Comparison of ENCODE assay signal across 22 mouse cellular contexts in genomic region chr1:92111551-92111950, GRCm38 (mm10).
DNase-seq lines count a peak whose midpoint lies in the region; ATAC-seq lines count a peak whose summit lies in the region.
"Had no signal": no experiment of that assay in that cellular context is flagged by ENCODE, and none has a peak within 500 bp of the region (broad histone marks: within the 10 kb centered on the region; RNA-seq: fewer than 3 reads in every experiment).

No protein-coding gene starts in this region.

- H3K4me1 ChIP-seq in embryonic facial prominence, embryonic 15.5 days: peaks cover 41% of the 10 kb centered on the region
- H3K4me1 ChIP-seq in embryonic facial prominence, embryonic 10.5 days: peaks cover 32% of the 10 kb centered on the region
- peaks cover 9% of the 10 kb centered on the region for H3K4me1 ChIP-seq in stomach, embryonic 14.5 days (ENCODE audit: control insufficient read depth, insufficient read depth, low read length)

- H3K27me3 ChIP-seq in embryonic facial prominence, embryonic 15.5 days: no peaks in the 10 kb centered on the region
- no peaks in the 10 kb centered on the region for H3K27me3 ChIP-seq in embryonic facial prominence, embryonic 10.5 days (replicated peaks; ENCODE audit: low read depth, poor library complexity, severe bottlenecking)
- H3K27me3 ChIP-seq in stomach, embryonic 14.5 days (ENCODE audit: control insufficient read depth, insufficient read depth, low read length): no peaks in the 10 kb centered on the region
- H3K27me3 ChIP-seq: embryonic facial prominence, embryonic 13.5 days; heart, embryonic 15.5 days; intestine, embryonic 15.5 days had no signal

- no peak overlapping the region for H3K4me3 ChIP-seq in embryonic facial prominence, embryonic 15.5 days (replicated peaks)
- H3K4me3 ChIP-seq in embryonic facial prominence, embryonic 10.5 days: no peak overlapping the region
- no peak overlapping the region for H3K4me3 ChIP-seq in stomach, embryonic 14.5 days (ENCODE audit: low read depth, low read length)
- H3K4me3 ChIP-seq: embryonic facial prominence, embryonic 13.5 days; forebrain, embryonic 10.5 days; heart, embryonic 10.5 days; heart, embryonic 15.5 days; hindbrain, embryonic 10.5 days; intestine, embryonic 15.5 days had no signal

- peak; percentile 40 to 59 for DNase-seq in cerebellum, postnatal 10 days
- DNase-seq in cerebellum, adult 8-10 months: no peak
- no peak for DNase-seq in embryonic facial prominence, embryonic 10.5 days (ENCODE audit: low spot score)
- peak; percentile 36 for DNase-seq in adipocyte (ENCODE audit: low spot score)
- no peak for DNase-seq in right cerebral cortex, postnatal 4 days
- DNase-seq in frontal cortex, postnatal 14 days (ENCODE audit: low spot score in 2 of 2): no peak
- DNase-seq: adrenal gland, postnatal 10 days; B cell, adult 2 months; gastrocnemius, postnatal 14 days; heart, postnatal 14 days; kidney, adult 2 months had no signal

- no peaks in the 10 kb centered on the region for H3K36me3 ChIP-seq in embryonic facial prominence, embryonic 15.5 days
- H3K36me3 ChIP-seq in embryonic facial prominence, embryonic 10.5 days (replicated peaks): peaks cover 5% of the 10 kb centered on the region; the same call in 1 of the 2 replicates
- no peaks in the 10 kb centered on the region for H3K36me3 ChIP-seq in stomach, embryonic 14.5 days (ENCODE audit: control insufficient read depth, insufficient read depth, low read length)
- H3K36me3 ChIP-seq: heart, embryonic 10.5 days; heart, embryonic 15.5 days; intestine, embryonic 15.5 days had no signal

- no peak overlapping the region for H3K4me2 ChIP-seq in embryonic facial prominence, embryonic 15.5 days (replicated peaks)
- no peak overlapping the region for H3K4me2 ChIP-seq in stomach, embryonic 14.5 days (replicated peaks; ENCODE audit: low read depth, low read length)
- H3K4me2 ChIP-seq: embryonic facial prominence, embryonic 13.5 days; heart, embryonic 15.5 days; hindbrain, embryonic 14.5 days; intestine, embryonic 15.5 days had no signal

- 58% methylated on average over 2 of the region's 2 CpGs for WGBS in embryonic facial prominence, embryonic 15.5 days
- WGBS in embryonic facial prominence, embryonic 10.5 days: 87% methylated on average over 2 of the region's 2 CpGs
- WGBS in stomach, embryonic 14.5 days: 62% methylated on average over 2 of the region's 2 CpGs

- peak overlapping the region; percentile 3; the same call in 1 of the 2 replicates for H3K27ac ChIP-seq in embryonic facial prominence, embryonic 15.5 days (replicated peaks)
- H3K27ac ChIP-seq in embryonic facial prominence, embryonic 10.5 days (replicated peaks): no peak overlapping the region
- peak overlapping the region; percentile 52; the same call in 1 of the 2 replicates for H3K27ac ChIP-seq in stomach, embryonic 14.5 days (ENCODE audit: low read length)
- H3K27ac ChIP-seq: embryonic facial prominence, embryonic 13.5 days; forebrain, embryonic 10.5 days; heart, embryonic 10.5 days; heart, embryonic 15.5 days; hindbrain, embryonic 10.5 days; hindbrain, embryonic 14.5 days; intestine, embryonic 15.5 days had no signal

- no peak overlapping the region for H3K9ac ChIP-seq in embryonic facial prominence, embryonic 15.5 days
- no peak overlapping the region for H3K9ac ChIP-seq in stomach, embryonic 14.5 days (replicated peaks; ENCODE audit: low read depth, low read length)
- H3K9ac ChIP-seq: embryonic facial prominence, embryonic 13.5 days; heart, embryonic 15.5 days; hindbrain, embryonic 14.5 days; intestine, embryonic 15.5 days had no signal

- ATAC-seq in embryonic facial prominence, embryonic 15.5 days (ENCODE audit: insufficient number of reproducible peaks, low FRiP score, low TSS enrichment, low read depth): no peak
- ATAC-seq in stomach, embryonic 14.5 days (ENCODE audit: insufficient number of reproducible peaks, insufficient read depth, low FRiP score, low read depth): 0 out of 2 replicates have a peak, but pooled peaks have one; percentile 43
- ATAC-seq: forebrain, embryonic 14.5 days; intestine, embryonic 15.5 days had no signal

- no peaks in the 10 kb centered on the region for H3K9me3 ChIP-seq in embryonic facial prominence, embryonic 15.5 days (replicated peaks)
- H3K9me3 ChIP-seq in embryonic facial prominence, embryonic 10.5 days: no peaks in the 10 kb centered on the region
- H3K9me3 ChIP-seq in stomach, embryonic 14.5 days (ENCODE audit: control insufficient read depth, low read depth, low read length): no peaks in the 10 kb centered on the region
- H3K9me3 ChIP-seq: embryonic facial prominence, embryonic 13.5 days; forebrain, embryonic 10.5 days; G1E; heart, embryonic 10.5 days; heart, embryonic 15.5 days; hindbrain, embryonic 10.5 days; intestine, embryonic 15.5 days had no signal

Comparison
In these comparisons a context has a peak if more than half of its experiments do, and no peak if none do; other contexts are left out.
1. DNase-seq: peak in cerebellum, postnatal 10 days (2 of 2) and adipocyte (single experiment); none in cerebellum, adult 8-10 months (single experiment), embryonic facial prominence, embryonic 10.5 days (single experiment), right cerebral cortex, postnatal 4 days (single experiment) and frontal cortex, postnatal 14 days (0 of 2).